ENCODE assay signal across 11 mouse cellular contexts in genomic region chr16:10634940-10635339, GRCm38 (mm10).
"Had no signal": no experiment of that assay in that cellular context is flagged by ENCODE, and none has a peak within 500 bp of the region (broad histone marks: within the 10 kb centered on the region; RNA-seq: fewer than 3 reads in every experiment).

No protein-coding gene starts in this region.

- H3K27ac ChIP-seq: kidney, postnatal 0 days; liver, embryonic 12.5 days; midbrain, embryonic 12.5 days had no signal

- H3K4me2 ChIP-seq: liver, embryonic 12.5 days; lung, embryonic 14.5 days; midbrain, embryonic 12.5 days had no signal

- H3K4me3 ChIP-seq: liver, embryonic 12.5 days; midbrain, embryonic 12.5 days had no signal

- H3K27me3 ChIP-seq: liver, embryonic 12.5 days; midbrain, embryonic 12.5 days had no signal

- H3K9ac ChIP-seq: liver, embryonic 12.5 days; lung, embryonic 14.5 days; midbrain, embryonic 12.5 days had no signal

- ATAC-seq: liver, embryonic 12.5 days; midbrain, embryonic 16.5 days had no signal

- DNase-seq: kidney, adult 11 months; kidney, adult 9 months; kidney, postnatal 36 days; left cerebral cortex, postnatal 4 days; lung, embryonic 14.5 days; right cerebral cortex, postnatal 25 days; thymus, postnatal 4 days had no signal

- H3K4me1 ChIP-seq: midbrain, embryonic 12.5 days had no signal

- H3K9me3 ChIP-seq: liver, embryonic 12.5 days; midbrain, embryonic 12.5 days had no signal
